Mouse (Mus musculus) kidney, adult 11 months (tissue): ENCODE data around the gene Pdzk1.

Experiments
- DNase-seq: peaks from one replicate; pipeline ENCODE4 v3.0.0; 2022

Gene Pdzk1

DNA sequence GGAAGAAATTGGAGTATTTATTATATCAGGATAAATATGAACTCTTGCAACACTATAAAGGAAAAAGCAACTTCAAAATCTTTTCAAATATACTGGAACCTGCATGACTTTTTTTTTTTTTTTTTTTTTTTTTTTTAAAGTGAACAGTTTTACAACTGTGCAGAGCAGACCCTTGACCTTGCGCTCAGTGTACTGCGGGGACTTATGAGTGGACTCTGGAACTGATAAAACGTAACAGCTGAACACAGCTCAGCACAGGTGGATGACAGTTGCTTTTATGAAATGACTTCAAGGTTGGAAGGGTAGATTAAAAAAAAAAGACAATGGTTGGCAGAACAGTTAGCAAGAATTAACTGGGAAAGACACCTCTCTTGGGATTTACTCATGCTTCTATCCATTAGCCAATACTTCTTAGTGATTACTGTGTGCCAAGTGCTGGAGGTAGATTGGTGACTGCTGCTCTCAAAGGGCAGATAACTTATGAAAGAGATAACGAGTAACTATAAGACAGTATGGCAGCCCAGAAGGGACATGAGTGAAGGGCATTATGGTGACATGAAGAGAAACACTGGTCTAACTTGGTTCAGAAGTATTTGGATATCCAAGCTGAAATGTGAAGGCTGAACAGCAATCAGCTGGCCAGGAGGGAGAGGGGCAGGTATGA lies 73.4 kb downstream of the Pdzk1 start:
- DNase-seq: no peak

DNA sequence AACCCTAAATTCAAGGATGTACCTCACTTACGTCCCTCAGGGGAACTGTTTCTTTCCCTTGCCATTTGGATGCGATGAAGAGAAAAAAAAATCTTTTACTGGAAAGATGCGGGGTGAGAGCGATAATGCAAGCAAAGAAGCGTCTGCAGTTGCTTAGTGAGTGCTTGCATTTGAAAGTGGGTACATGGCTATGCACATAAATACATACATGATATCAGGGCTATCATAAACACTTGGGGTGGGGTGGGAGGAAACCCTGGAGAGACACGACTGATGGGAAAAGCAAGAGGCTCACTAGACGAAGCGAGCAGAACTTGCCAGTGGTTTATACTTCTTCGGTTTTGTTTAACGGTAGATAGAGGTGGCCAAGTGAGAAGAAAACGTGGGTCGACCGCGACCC lies 75.3 kb downstream of the Pdzk1 start, which contains the start of gene Gja5:
Gene Gja5, plus strand, starts transcription at position 301 of the 400 bp plus-strand sequence.
- no peak for DNase-seq

DNA sequence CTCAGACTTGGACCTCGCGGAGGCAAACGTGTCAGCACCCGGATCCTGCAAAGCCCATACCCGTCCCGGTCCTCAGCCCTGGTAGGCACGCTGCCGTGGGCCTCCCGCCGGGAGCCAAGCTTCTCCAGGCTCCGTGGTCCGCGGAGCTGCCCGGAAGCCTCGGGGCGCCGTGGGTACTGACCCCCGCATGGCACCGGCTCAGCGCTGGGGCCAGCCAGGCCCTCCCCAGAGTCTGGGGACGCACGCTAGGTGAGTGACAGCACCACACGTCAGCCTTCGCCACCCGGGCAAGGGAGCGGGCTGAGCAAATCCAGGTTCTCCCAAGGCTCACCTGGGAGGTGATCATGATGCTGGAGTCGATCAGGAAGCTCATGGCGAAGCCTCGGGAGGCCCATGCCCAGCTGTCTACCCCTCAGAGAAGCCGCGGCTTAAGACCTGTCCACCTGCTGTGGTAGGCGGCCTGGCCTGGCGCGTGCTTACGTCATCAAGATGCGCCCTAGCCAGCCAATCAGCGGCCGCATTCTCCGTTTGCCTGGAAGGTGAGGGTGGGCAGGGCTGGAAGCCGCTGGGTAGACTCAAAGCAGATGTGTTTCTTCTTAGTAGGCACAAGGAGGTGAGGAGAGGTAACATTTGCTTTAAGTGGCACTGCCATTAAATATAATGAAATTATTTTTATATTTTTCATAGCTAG lies 75.9 kb downstream of the Pdzk1 start, which contains the start of gene Gpr89:
Gene Gpr89, minus strand, starts transcription at position 496 of the 691 bp plus-strand sequence.
- DNase-seq: peak; percentile 95

DNA sequence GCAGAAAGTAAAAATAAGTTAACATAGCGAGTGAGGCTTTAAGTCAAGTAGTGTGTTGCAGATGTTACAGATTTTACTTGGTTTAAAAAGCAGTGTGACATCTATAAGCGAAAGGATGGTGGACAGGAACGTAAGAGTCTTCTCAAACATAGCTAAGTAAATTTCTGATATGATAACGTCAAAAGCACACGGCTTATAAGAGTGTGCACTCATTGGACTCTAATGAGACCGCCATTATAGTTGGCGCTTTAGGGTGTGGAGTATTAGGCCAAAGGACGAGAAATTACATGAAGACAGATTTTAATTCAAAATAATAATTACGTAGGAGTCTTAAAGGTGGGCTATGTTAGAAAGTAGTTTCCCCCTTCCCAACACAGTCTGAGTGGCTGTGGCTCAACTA lies 76.5 kb downstream of the Pdzk1 start:
- DNase-seq: no peak
